Mouse (Mus musculus): Measurements from ENCODE around the gene Slfn4. TPM values are rescaled to one million over a fixed set of nuclear protein-coding genes. Genes with fewer than 3 reads are reported as not detected.
"Not testable (repeated sequence)": the region's sequence is repeated elsewhere in the genome, so short reads cannot be mapped to it uniquely, and the experiment has no call there.

Slfn4 gene
- total RNA-seq (2021): not detected
- long read RNA-seq, experiment 1: 0 reads
- long read RNA-seq, experiment 2: 0 reads

DNA sequence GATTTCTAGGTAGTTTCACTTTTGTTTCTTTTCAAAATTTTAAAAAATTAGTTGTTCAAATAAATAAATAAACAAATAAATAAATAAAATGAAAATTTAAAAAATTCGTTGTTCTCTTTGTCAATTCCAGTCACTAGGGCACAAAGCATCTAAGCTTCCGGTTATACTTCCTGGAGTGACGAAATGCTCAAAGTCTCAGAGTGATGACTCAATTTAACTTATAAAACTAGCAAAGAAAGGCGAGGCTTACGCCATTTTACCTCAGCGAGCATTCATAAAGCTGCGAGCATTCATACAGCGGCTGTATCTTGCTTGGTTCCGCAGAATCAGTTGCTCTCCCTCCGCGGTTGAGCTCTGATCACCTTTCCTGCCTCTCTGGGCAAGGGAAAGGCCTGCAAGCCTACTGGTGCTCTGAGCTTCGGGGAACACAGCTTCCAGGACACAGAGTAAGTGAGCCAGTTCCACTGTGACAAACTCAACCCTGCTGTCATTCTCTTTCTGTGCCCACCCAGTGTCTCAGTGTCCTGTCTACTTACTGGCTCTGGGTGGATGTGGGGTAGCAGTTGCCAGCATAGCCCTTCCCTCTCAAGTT is at the start of gene Slfn4:
Slfn4 (plus strand) TSS at position 239 of the 592 bp plus-strand sequence.
- intact Hi-C loops (cut with DNase I): no loop called here
- no peak for DNase-seq (ENCODE audit: low spot score in 2 of 2)

DNA sequence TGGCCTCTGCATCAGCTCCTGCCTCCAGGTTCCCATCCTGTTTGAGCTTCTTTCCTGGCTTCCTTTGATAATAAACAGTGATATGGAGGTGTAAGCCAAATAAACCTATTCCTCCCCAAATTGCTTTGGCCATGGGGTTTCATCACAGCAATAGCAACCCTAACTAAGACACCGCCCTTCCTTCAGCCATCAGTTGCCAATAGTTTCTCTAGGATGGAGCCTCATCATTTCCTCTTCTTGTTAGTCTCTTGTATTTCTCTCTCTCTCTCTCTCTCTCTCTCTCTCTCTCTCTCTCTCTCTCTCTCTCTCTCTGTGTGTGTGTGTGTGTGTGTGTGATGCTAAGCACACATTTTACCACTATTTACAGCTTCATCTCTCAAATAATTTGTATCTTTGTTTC is 49.4 kb upstream of the Slfn4 start:
- intact Hi-C loops (cut with DNase I); DNase-seq (ENCODE audit: low spot score in 2 of 2): not testable (repeated sequence)

DNA sequence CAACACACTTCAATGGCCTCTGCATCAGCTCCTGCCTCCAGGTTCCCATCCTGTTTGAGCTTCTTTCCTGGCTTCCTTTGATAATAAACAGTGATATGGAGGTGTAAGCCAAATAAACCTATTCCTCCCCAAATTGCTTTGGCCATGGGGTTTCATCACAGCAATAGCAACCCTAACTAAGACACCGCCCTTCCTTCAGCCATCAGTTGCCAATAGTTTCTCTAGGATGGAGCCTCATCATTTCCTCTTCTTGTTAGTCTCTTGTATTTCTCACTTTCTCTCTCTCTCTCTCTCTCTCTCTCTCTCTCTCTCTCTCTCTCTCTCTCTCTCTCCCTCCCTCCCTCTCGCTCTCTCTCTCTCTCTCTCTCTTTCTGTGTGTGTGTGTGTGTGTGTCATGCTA is 37.7 kb upstream of the Slfn4 start:
- DNase-seq (ENCODE audit: low spot score in 2 of 2); intact Hi-C loops (cut with DNase I): not testable (repeated sequence)

DNA sequence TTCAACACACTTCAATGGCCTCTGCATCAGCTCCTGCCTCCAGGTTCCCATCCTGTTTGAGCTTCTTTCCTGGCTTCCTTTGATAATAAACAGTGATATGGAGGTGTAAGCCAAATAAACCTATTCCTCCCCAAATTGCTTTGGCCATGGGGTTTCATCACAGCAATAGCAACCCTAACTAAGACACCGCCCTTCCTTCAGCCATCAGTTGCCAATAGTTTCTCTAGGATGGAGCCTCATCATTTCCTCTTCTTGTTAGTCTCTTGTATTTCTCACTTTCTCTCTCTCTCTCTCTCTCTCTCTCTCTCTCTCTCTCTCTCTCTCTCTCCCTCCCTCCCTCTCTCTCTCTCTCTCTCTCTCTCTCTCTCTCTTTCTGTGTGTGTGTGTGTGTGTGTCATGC is 26.0 kb upstream of the Slfn4 start:
- DNase-seq (ENCODE audit: low spot score in 2 of 2); intact Hi-C loops (cut with DNase I): not testable (repeated sequence)

DNA sequence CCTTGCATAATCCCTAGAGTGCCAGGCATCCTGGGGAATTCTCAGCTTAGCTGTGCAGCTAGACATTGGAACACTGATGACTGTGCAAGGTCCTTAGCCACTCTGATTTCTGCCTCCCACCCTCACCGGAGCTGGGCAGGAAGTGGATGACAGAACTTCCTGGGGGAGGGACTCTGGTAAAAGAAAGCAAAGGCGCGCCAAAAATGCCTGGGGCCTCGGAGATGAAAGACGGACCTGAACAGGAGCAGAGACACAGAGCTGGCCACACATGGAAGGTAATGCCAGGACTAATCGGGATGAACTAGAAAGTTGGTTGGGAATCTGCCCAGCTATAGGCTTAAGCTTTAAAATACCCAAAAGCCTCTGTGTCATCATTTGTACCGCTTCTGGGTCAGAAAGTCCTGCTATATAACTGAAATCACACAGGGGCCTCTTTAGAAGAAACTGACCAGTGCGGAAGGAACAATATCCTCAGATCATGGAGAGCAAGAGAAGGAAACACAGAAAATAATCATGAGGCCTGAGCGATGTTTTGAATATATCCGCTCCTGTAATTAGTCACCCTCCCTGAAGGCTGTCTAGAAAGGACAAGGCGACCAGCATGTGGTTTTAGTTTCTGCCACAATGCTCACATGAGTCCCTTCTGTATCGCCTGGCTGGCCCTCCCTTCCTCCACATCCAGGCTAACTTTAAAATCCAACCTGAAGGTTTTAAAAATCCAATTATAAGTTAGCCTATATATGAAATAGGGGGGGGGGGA is 16.3 kb downstream of the Slfn4 start, which contains the start of gene Slfn3:
Slfn3 (plus strand) TSS at position 197 of the 760 bp plus-strand sequence.
- intact Hi-C loops (cut with DNase I): no loop called here

DNA sequence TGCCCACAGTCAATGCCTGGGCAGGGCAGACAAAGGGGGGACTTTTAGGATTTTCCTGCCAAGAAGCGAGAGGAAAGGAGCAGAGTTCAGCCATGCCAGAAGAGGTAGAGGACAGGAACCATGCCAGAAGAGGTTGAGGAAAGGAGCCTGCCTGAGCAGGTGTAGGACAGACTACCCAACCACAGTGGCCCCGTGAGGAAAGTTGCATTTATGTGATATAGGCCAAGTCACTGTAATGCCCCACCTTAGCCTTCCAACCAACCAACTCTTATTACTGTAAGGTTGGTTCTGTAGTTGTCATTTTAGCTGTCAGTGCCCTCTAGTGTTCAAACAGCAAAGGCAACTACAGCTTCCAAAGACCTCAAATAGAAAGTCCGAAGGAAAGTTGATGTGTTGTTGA is 17.0 kb downstream of the Slfn4 start:
- intact Hi-C loops (cut with DNase I): no loop called here
- DNase-seq (ENCODE audit: low spot score in 2 of 2): peak; percentile 4 to 20

More for the DNA sequence above, 16.3 kb downstream of the Slfn4 start, which contains the start of gene Slfn3:
- no peak for DNase-seq (ENCODE audit: low spot score in 2 of 2)

DNA sequence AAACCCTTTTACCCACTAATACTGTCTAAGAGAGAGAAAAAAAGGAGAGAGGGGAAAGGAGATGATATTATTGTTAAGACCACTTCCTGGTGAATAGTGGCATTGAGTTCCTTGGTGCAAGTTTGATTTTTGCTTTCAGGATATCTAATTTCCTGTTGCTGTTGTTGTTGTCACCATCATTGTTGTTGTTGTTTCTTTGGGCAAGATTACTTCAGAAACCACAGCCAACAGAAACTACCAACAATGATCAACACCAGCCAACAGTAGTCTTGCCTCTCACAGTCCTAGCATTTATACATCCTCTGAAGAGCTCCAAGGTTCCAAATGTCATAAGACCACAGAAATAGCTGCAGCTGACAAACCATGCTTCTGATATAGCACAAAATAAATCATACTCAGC is 30.0 kb downstream of the Slfn4 start:
- intact Hi-C loops (cut with DNase I): no loop called here
- no peak for DNase-seq (ENCODE audit: low spot score in 2 of 2)

DNA sequence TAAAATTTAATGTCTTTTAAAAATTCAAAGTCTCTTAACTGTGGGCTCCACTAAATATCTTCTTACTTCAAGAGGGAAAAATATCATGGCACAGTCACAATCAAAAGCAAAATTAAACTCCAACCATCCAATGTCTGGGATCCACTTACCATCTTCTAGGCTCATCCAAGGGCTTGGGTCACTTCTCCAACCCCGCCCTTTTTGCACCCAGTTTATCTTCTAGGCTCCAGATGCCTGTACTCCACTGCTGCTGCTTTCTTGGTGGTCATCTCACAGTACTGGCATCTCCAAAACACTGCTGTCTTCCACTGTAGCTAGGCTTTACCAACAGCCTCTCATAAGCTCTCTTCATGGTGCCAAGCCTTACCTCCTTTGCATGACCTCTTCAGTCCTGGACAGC is 41.1 kb downstream of the Slfn4 start:
- no peak for DNase-seq (ENCODE audit: low spot score in 2 of 2)
- intact Hi-C loops (cut with DNase I): no loop called here

DNA sequence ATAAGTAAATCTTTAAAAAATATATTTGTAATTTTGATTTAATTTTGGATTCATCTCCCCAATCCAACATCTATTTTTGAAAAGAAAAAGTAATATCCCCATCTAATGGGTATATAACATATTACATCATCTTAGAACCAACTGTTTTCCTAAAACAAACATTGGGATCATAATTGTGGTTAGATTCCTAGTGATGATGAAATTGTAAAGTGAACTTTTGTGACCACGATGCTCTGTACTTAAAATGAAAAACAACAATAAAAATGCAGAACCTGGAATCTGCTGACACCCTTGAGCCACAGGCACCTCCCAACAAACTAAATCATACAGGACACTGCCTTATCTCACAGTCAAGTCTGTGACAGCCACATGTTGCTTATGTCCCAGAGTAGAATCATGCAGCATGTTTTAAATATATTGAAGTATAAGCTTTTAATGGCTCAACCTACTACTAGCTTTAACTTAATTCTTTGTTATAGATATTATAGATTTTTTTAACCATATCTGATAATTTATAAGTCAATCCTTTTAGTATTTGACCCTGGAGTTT is 46.4 kb downstream of the Slfn4 start:
- DNase-seq (ENCODE audit: low spot score in 2 of 2): no peak
- intact Hi-C loops (cut with DNase I): no loop called here

DNA sequence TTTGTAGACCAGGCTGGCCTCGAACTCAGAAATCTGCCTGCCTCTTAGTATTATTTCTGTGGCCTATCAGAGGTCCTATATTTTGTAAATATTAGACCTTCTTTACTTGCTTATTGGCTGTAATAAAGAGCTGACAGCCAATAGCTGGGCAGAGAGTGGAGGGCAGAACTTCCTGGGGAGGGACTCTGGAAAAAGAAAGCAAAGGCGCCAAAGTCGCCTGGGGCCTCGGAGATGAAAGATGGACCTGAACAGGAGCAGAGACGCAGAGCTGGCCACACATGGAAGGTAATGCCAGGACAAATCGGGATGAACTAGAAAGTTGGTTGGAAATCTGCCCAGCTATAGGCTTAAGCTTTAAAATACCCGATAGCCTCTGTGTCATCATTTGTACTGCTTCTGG is 48.4 kb downstream of the Slfn4 start:
- no peak for DNase-seq (ENCODE audit: low spot score in 2 of 2)
- intact Hi-C loops (cut with DNase I): no loop called here

DNA sequence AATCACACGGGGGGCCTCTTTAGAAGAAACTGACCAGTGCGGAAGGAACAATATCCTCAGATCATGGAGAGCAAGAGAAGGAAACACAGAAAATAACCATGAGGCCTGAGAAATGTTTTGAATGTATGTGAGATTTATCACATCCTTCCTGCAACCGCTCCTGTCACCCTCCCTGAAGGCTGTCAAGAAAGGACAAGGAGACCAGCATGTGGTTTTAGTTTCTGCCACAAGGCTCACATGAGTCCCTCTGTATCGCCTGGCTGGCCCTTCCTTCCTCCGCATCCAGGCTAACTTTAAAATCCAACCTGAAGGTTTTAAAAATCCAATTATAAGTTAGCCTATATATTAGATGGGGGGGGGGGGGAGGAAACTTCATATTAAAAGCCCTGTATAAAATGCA is 48.8 kb downstream of the Slfn4 start:
- DNase-seq (ENCODE audit: low spot score in 2 of 2); intact Hi-C loops (cut with DNase I): not testable (repeated sequence)

DNA sequence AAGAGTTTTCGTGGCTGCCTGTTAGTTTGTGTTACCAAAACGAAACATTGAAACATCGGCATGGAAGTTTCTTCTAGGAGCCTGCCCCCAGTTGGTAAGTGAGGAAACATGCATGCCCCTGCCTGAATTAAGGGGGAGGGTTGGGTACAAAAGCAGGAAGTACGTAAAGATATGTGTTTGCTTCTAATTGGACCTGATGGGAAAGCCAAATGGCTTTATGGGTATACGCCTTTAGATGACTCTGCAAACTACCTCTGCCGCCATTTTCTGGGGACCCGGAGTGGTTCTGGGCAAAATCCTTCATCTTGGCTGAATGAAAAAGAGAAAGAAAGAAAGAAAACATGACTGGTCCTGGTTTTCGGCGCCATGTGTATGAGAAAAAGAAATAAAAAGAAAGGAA is 49.2 kb downstream of the Slfn4 start:
- DNase-seq (ENCODE audit: low spot score in 2 of 2): no peak
- intact Hi-C loops (cut with DNase I): no loop called here

DNA sequence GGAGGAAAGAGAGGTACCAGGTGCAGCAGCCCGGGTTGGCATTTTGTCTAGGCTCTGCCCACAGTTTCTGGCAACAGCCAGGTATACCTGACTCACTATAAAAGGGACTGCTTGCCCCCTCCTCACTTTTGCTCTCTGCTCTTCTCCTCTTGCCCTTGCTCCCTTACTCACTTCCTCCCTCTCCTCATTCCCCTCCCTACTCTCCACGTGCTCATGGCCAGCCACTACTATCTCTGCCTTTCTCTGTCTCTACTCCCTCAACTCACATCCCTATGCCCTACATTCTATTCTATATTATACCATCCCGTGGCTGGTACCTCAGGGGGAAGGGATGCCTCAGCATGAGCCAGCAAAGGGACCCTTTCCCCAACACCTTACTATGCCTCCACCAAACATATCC is 49.8 kb downstream of the Slfn4 start:
- DNase-seq (ENCODE audit: low spot score in 2 of 2): no peak
- intact Hi-C loops (cut with DNase I): no loop called here

DNA sequence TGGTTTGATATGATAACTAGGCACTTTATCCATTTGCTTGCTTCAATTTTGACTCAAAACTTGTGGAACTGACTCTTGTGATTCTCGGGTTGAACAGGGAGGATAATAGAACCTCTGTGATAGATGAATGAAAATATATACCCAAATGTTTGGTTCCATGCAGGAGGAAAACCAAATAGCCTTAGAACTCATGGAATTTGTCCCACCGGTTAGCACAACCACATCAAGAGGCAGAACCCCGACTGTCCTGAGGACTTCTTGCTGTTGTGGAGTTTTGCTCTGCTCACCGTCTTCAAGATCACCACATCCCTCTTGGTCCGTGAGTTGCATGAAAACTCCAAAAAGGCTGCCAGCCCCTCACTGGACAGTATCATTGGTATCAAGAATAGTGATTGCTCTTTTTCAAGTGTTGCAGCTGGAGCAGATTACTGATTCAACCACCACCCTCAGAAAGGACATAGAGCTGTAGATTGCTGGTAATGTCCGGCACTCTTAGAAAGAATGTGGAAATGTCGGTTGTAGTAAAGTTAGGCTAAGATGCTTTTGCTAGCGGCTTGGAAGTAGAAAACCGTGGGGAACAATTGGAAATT is 50.5 kb downstream of the Slfn4 start:
- intact Hi-C loops (cut with DNase I): no loop called here
- no peak for DNase-seq (ENCODE audit: low spot score in 2 of 2)

DNA sequence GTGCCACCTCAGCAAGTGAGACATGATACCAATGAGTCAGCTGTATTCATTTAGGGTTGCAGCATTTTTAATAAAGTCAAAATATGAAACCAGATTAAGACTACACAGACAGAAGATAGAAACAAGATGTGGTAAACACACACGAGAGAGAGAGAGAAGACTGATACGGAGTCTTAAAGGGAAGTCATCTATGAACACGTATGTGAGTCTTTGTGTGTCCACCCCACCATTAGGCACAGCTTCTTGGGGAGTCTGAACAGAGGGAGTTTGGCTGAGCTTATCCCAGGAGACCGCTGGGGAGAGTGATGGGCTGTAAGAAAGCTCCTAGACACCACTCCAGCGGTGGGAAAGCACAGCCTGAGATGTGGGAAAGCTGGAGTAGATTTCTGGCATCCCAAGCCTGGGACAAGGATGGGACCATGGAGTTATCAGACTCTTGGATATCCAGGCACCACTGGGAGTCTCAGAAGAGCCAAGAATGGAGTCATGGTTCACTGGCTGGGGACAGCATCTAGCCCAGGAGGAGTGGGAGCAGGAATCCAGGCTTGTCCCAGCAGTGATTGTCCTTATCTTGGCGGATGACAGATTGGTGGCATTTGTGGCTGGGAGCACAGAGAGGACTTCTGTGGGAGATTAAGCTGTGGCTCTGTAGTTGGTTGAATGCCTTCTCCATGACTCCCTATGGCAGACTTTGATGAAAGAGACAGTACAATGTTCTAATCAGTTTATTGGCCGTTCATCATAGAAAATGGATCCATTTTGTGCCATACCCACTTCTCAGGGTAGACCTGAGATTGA is 53.1 kb downstream of the Slfn4 start:
- intact Hi-C loops (cut with DNase I): no loop called here
- DNase-seq (ENCODE audit: low spot score in 2 of 2): no peak

DNA sequence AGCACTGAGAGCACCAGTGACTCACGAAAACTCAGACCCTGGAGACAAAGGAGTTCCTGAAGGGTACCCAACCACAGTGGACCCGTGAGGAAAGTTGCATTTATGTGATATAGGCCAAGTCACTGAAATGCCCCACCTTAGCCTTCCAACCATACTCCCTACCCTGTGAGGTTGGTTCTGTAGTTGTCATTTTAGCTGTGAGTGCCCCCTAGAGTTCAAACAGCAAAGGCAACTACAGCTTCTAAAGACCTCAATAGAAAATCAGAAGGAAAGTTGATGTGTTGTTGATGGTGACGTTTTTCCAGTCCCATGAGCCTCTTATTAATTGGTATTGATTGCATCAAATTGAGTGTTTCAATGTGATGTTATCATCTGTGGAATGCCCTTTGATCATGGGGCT is 56.0 kb downstream of the Slfn4 start:
- no peak for DNase-seq (ENCODE audit: low spot score in 2 of 2)
- intact Hi-C loops (cut with DNase I): no loop called here

DNA sequence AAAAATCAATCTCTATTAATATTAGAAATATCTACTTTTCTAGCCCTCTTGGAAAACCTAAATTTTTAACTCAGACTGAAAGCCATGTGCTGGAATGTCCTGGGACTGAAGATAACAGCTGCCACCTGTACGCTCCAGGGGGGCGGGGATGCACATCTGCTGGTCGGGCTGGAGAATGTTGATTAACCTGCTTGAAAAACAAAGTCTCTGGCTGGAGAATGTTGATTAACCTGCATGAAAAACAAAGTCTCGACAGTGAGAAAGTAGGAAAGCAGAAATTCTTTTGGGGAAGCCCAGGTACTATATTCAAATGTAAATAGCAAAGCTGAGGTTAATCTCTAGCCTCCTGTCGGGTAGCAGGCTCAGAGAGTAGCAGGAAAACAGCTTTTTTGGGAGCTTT is 58.6 kb downstream of the Slfn4 start:
- DNase-seq (ENCODE audit: low spot score in 2 of 2); intact Hi-C loops (cut with DNase I): not testable (repeated sequence)

DNA sequence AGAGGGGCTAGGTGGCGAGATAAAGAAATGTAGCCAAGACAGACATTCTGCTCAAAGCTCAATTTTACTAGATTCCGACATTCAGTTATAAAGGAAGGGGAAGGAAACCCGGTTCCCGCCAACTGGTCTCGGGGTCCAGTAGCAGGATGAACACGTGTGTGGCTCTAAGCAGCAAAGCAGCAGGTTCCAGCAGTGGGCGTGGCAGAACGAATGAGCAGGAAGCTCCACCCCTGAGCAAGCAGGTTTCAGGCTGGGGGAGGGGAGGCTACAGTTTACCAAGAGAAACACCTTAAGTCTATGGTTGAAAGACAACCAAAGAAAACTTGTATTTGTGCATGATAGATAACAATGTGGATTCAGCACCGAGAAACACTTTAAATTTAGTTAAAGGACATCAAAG is 62.4 kb downstream of the Slfn4 start:
- intact Hi-C loops (cut with DNase I); DNase-seq (ENCODE audit: low spot score in 2 of 2): not testable (repeated sequence)

DNA sequence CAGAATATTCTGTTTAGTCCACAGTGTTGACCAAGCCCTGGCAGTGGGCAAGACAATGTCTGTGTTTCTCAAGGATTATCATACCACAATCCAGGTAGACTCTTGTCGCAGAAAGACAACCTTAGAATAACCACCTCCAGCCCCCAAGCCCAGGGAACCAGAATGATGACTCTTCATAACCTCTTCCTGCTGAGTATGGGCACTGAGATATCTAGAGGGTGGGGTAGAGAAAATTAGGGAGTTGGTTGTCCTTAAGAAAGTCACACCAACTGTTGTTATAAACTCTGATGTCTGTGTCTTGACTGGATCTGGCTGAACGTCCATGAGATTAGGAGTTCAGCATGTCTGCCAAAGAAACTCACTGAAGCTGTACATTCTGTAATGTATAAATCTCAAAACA is 63.4 kb downstream of the Slfn4 start:
- intact Hi-C loops (cut with DNase I): no loop called here
- no peak for DNase-seq (ENCODE audit: low spot score in 2 of 2)

DNA sequence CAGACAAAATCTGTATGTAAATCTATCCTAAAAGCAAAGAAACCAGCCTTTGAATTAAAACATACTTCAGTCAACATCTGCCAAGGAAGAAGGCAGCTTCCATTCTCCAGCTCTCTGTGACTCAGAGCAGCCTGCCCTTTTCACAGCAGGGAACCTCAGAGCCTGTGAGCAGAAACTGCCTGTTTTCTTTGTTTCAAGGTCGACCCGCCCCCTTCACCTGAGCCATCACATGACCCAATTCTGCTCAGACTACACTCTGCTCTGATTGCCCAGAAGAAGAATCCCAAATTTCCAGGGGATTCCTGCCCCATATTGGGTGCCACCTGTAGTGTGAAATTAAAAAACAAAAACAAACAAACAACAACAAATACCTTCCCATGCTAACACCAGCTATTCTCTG is 64.8 kb downstream of the Slfn4 start:
- intact Hi-C loops (cut with DNase I): no loop called here
- no peak for DNase-seq (ENCODE audit: low spot score in 2 of 2)

All from left cerebral cortex, postnatal 14 days (tissue).